Mouse (Mus musculus) kidney, postnatal 14 days (tissue): ENCODE measurements around the gene Rnase11.
A peak's percentile ranks its signal among the peaks of the same experiment; 100 is the strongest.
"Not testable (repeated sequence)": the region's sequence is repeated elsewhere in the genome, so short reads cannot be mapped to it uniquely, and the experiment has no call there.

Source experiments
- DNase-seq: peaks from one replicate; pipeline ENCODE4 v3.0.0; 2022; ENCODE audit warnings: mixed read lengths

The Rnase11 gene

GRCm38 (mm10) chr14:51079180-51079579, 29.2 kb upstream of the Rnase11 start:
- DNase-seq, result no peak

DNA sequence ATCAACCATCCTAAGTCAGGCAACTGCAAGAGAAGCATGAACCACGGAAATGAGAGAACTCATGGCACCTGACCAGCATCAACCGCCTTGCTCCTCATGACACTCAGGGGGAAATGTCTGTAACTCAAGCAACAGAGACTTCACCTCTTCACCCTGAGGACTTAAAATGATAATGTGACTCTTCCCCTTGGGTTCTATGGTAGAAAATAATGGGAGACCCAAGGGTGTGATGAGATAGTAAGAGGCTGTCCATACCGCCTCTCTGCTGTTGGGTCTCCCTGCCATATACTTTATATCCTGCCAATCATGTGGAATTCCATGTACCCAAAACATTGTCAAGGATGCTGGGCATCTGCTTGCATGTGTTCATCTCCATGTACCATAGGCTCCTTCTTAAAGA, 24.4 kb upstream of the Rnase11 start, which contains the start of gene Olfr750:
Olfr750 (minus strand) TSS at position 101 of the 400 bp plus-strand sequence.
- no peak for DNase-seq

GRCm38 (mm10) chr14:51069617-51070016, 19.7 kb upstream of the Rnase11 start:
- DNase-seq, result peak; percentile 28

- no peak for DNase-seq
These were observed 19.0 kb upstream of the Rnase11 start for GRCm38 (mm10) chr14:51068956-51069355.

DNA sequence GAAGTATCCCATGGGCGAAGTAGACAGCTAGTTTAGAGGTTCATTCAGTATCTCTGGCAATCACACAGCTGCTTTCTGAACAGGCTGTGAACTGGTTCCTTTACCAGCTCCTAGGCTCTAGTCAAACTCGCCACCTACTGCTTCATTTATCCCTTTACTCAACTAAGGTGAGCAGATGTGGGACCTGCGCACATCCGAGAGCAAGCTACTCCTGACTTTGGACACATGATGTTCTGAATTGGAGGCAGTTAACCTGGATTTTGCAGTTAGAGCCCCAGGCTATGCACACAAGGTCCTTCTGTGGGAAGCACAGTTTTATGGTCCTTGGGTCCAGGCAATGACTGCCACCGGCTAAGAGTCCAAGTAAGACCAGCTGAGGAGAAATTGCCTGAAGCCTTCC, 10.8 kb upstream of the Rnase11 start:
- DNase-seq, result no peak

GRCm38 (mm10) chr14:51057401-51057831, 7.5 kb upstream of the Rnase11 start, which contains the start of gene Rnase12:
TSS of gene Rnase12 (minus strand) at chr14:51057661.
- DNase-seq, result no peak

GRCm38 (mm10) chr14:51054243-51055237, 4.6 kb upstream of the Rnase11 start:
- no peak for DNase-seq

- DNase-seq, result no peak
These were observed 3.2 kb upstream of the Rnase11 start for GRCm38 (mm10) chr14:51053176-51053575.

GRCm38 (mm10) chr14:51051941-51052340, 2.0 kb upstream of the Rnase11 start:
- DNase-seq, result no peak

DNA sequence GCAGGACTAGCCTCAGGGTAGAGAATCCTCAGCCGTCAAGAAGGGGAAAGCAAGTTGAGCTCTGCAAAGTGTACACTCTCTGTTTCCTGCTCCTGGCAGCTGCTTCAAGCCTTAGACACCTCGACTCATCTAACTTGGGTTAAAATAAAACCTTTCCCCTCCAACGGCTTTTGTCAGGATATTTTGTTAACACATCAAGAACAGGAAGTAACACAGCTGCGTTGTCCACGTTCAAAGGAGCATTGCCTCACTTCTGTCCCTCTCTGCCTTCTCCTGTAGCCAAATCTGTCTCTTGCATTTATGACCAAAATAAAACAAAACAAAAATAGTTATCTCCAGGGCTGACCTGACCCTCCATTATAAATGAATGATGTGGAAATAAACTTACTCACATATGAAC, 2.1 kb downstream of the Rnase11 start:
- DNase-seq, result no peak

DNA sequence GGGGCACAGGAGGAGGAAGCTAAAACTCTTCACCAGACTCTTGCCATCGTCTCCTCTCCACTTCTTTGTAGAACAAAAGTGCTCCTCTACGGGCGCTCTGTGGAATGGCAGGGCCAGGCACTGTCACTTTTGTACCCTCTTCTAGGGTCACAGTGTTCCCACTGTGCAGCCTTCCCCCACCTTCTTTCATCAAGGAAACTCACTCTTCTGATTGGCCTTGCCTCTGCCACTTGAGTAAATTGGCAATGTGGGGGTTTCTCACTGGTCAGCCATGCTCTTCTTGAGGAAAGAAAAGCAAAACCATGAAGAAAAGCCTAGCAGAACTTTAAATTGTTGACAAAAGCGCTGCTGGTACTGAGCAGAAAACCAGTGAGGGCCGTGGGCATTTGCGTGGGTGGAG, 8.2 kb downstream of the Rnase11 start, which contains the start of gene Rnase9:
Rnase9 (minus strand) TSS at position 101 of the 400 bp plus-strand sequence.
- DNase-seq, result no peak

DNA sequence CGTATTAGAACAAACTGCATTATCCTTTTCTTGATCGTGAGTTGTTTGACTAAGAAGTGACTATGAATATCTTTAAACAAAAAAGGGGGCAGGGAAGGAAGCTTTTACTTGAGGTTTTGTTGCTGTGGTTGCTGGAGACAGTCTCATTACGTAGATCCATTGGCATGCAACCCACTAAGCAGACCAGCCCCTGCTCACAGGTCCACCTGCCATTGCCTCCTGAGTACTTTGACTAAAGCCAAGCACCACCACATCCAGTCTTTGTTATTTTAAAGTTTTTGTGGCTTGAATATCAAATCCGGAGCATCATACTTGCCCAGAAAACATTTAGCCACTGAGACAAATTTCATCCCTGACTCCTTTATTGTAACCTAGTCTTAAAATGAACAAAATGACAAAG, 13.7 kb downstream of the Rnase11 start:
- DNase-seq, result no peak

DNA sequence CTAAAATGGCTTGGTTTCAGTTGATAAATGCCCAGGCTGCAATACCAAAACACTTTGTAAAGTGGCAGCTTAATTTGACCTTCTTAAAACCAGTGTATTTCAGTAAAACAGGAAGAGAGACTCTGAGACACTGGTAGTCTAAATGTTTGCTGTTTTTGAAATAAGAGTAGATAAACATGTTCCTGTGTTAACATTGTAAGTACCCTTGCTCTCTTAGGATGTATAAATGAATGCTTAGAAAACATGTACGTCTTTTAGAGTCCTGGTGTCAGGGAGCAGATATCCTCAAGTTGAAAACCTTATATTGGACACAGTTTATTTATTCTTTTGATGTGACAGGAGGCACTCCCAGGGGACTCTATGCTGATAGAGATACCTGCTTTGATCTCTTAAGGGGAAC, 14.8 kb downstream of the Rnase11 start:
- DNase-seq, result no peak

GRCm38 (mm10) chr14:51027387-51028155, 22.4 kb downstream of the Rnase11 start:
- no peak for DNase-seq

DNA sequence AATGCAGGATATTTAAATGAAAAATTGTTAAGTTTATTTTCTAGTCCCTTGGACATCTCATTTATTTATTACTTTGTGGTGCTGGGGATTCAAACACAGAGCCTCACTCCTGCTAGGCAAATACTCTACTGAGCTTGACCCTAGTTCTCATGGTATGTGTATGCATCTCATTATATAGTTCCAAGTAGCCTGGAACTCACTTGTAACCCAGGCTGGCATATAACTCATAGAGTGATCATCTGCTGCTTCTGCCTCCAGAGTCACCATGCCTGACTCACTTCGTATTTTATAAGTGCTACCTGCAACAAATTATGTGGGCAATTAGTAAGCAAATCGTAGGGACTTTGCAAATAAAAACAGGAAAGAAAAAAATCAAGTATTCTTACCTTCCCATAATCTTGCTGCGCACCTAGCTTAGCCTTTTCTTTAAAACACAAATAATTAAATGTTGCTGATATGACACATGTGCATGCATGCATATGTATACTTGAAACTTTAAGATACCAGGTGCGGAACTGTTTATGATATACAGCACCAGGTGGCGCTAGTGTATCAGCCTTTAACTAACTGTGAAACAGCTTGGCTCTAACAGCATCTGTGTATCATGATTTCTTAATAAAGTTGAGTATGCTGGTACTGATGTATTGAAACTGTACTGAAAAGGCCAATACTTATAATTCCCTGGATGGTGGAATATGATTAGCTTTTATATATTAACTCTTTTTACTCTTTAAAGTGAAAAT, 23.4 kb downstream of the Rnase11 start:
- peak; percentile 82 for DNase-seq

- DNase-seq, result no peak
These were observed 25.1 kb downstream of the Rnase11 start for GRCm38 (mm10) chr14:51024820-51025219.

DNA sequence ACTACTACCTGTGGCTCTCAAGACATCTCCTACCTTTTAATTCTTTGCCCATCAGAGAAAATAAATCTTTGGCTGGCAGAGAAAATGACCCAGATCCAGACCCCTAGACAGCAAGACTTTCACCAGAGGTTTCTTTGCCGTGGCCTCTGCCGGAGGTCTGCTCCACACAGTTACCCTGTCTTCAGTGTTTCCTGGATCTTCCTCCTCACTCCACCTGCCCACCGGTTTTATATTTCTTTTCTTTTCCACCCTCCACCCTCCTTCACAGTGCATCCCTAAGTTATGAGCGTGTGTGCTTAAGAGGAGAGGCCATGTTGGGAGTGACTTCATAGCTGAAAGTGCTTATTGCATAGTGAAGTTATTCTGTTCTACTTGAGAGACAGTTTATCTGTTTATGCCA, 26.5 kb downstream of the Rnase11 start:
- no peak for DNase-seq

DNA sequence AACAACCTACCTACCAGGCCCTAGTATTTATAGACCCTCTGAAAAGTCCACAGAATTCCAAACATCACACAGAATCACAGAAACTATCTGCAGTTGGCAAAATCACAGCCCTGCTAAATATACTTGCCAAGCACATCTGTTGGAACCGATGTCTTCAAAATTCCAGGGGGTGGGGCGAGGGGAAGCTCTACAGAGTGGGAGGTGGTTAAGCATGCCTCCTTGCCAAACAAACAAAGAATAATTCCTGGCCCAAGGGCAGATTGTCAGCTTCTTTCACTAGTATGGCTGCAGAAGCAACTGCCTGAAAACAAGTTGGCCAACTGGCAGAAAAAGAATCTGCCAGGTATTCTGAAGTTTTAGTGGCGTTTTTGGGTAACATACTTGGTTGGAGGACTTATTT, 32.7 kb downstream of the Rnase11 start:
- peak; percentile 30 for DNase-seq

- DNase-seq, result no peak
These were observed 34.2 kb downstream of the Rnase11 start for GRCm38 (mm10) chr14:51015780-51016179.

GRCm38 (mm10) chr14:51014724-51015123, 35.2 kb downstream of the Rnase11 start:
- not testable (repeated sequence) for DNase-seq

DNA sequence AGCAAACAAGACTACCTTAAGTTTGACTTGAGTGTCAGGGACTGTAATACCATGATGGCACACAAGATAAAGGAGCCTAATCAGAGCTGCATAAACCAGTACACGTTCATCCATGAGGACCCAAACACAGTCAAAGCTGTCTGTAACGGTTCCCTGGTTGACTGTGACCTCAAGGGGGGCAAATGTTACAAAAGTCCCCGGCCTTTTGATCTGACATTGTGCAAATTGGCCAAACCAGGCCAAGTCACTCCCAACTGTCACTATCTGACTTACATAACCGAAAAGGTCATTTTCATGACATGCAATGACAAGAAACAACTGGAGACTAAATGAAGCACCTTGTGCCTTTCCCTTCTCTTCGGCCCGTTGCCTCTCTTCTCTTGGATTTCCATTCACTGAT, 40.4 kb downstream of the Rnase11 start:
- DNase-seq, result no peak

DNA sequence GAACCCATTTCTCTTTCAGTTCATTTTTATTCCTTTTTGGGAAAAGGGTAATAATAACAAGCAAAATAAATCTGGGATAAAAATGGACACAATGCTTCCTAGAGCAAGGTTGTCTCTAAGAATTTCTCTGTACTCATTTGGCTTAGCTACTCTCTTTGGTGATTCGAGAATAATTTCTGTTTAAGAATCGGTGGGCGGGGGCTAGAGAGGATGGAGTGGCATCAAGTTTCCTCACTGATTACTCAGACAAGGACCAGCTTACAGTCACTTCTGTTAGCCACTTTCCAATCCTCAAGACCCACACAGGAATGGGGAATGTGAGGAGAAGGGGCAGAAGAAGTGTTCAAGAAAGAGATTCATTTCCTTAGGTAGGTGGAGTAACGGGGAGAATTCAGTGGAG, 41.2 kb downstream of the Rnase11 start:
- DNase-seq, result no peak
